Mouse (Mus musculus): ENCODE data around the gene Cln3. TPM values are rescaled to one million over a fixed set of nuclear protein-coding genes. Genes with fewer than 3 reads are reported as not detected.

Cln3 gene
- total RNA-seq (2021), result 10 to 100 TPM; 24.4 to 30.8 TPM
- long read RNA-seq, experiment 1, partial matches to known transcripts, result 2 of 11 reads
- long read RNA-seq, experiment 1, other reads (novel, unspliced or antisense), result 7 of 11 reads
- long read RNA-seq, experiment 2, partial matches to known transcripts, result 2 of 13 reads
- long read RNA-seq, experiment 2, other reads (novel, unspliced or antisense), result 7 of 13 reads

- Histone ChIP-seq H3K4me3 (no peak within 1 kb of the TSS), H3K27ac (no peak within 1 kb of the TSS)
- no peak for TF ChIP-seq CTCF (IDR thresholded peaks at IDR 0.05)
- intact Hi-C loops (cut with DNase I), result loop anchor here (2.0 kb wide), 1 partner anchor 51 kb away; no protein-coding TSS in a partner anchor
- no peak for DNase-seq (ENCODE audit: extremely low spot score in 1 of 2, low spot score in 2 of 2)
Measured at GRCm38 (mm10) chr7:126585717-126586116, at the start of gene Cln3. Cln3 (minus strand) TSS chr7:126585817.

DNA sequence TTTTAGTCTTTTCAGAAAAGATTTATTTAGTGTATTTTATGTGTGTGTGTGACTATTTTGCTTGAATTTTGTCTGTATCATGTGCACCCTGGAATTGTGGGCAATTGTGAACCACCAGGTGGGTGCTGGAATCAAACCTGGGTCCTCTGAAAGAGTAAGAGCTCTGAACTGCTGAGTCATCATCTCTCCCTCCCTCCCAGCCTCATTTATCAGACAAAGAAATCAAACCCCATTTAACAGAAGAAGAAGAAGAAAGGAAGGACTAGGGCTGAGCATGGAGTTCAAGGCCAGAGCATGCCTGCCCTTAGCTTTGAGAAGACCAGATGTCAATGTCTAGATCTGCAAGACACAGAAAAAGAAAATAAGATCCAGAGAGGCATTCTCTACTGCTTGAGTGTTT, 49.8 kb upstream of the Cln3 start:
- intact Hi-C loops (cut with DNase I), result no loop called here
- no peak for DNase-seq (ENCODE audit: extremely low spot score in 1 of 2, low spot score in 2 of 2)
- Histone ChIP-seq H3K4me3 (no peak overlapping the region), H3K27ac (no peak overlapping the region)
- TF ChIP-seq CTCF (IDR thresholded peaks at IDR 0.05), result no peak

GRCm38 (mm10) chr7:126632478-126632877, 46.9 kb upstream of the Cln3 start:
- TF ChIP-seq CTCF (IDR thresholded peaks at IDR 0.05), result no peak
- H3K4me3 ChIP-seq, result no peak overlapping the region
- no peak overlapping the region for H3K27ac ChIP-seq
- no peak for DNase-seq (ENCODE audit: extremely low spot score in 1 of 2, low spot score in 2 of 2)
- intact Hi-C loops (cut with DNase I), result no loop called here

DNA sequence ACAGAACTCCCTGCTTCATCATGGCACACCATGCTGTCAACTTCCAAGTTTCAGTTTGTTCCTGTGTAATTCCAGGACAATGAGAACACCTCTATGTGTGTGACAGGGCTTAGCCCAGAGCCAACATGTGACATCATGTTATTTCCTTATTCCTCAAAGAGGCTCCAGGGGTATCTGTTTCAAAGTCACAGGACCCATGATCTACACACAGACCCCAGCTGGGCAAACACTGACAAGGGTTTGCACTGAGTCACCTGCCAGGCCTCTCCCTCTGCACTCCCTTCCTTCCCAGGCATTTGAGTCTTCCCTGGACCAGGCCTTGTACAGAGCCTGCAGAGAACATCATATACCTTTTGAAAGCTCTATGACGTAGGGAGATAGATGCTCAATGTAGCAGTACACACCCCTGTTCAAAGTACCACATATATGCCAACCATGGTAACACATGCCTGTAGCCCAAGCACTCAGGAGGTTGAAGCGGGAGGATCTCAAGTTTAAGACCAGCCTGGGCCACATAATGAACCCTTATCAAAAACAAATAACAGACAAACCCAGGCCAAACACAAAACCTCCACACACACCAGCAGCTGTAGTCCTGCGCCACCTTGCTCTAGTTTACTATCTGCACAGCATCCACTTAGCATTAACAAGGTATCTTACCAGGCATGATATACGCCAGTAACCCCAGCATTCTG, 45.4 kb upstream of the Cln3 start, which contains the start of gene Nupr1:
TSS of gene Nupr1 (minus strand) at position 38 of the 695 bp plus-strand sequence.
- no peak within 1 kb of the TSS for H3K27ac ChIP-seq
- no peak for TF ChIP-seq CTCF (IDR thresholded peaks at IDR 0.05)
- H3K4me3 ChIP-seq, result no peak within 1 kb of the TSS
- no peak for DNase-seq (ENCODE audit: extremely low spot score in 1 of 2, low spot score in 2 of 2)
- intact Hi-C loops (cut with DNase I), result no loop called here

GRCm38 (mm10) chr7:126629915-126630314, 44.3 kb upstream of the Cln3 start:
- DNase-seq (ENCODE audit: extremely low spot score in 1 of 2, low spot score in 2 of 2), result no peak
- intact Hi-C loops (cut with DNase I), result no loop called here
- Histone ChIP-seq H3K4me3 (no peak overlapping the region), H3K27ac (no peak overlapping the region)
- TF ChIP-seq CTCF (IDR thresholded peaks at IDR 0.05), result no peak

GRCm38 (mm10) chr7:126628111-126628510, 42.5 kb upstream of the Cln3 start:
- TF ChIP-seq CTCF (IDR thresholded peaks at IDR 0.05), result no peak
- intact Hi-C loops (cut with DNase I), result no loop called here
- DNase-seq (ENCODE audit: extremely low spot score in 1 of 2, low spot score in 2 of 2), result no peak
- Histone ChIP-seq H3K27ac (no peak overlapping the region), H3K4me3 (no peak overlapping the region)

DNA sequence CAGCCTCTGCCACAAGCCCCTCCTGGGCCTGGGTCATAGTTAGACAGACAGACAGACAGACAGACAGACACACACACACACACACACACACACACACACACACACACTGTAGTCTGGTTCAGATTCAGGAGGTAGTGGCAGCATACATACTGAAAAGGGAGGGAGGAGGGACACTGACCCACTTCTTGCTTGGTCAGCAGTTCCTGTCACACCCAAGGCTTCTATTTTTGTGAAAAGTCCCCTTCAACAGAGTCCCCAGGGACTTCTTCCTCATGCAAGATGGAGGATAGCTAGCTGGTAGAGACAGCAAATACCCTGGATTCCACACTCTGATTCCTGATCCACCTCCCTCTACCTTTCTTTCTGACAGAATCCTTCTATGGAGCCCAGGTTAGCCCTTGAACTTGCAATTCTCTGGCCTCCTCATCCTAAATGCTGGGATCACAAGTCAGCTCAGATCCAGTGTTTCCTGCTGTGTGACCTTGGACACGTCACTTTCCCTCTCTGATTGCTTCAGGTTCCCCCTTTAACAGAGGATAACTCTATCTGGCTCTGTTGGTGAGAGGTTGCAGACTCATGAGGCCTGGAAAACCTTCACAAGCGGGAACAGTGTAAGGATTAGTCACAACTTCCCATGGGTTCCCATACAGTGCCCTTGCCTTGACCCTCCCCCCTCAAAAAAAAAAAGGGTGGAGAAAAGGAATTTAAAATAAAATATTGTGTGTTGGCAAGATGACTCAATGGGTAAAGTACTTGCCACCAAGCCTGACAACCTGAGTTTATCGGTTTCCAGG, 40.4 kb upstream of the Cln3 start:
- DNase-seq (ENCODE audit: extremely low spot score in 1 of 2, low spot score in 2 of 2), result no peak
- no peak overlapping the region for H3K27ac ChIP-seq
- TF ChIP-seq CTCF (IDR thresholded peaks at IDR 0.05), result no peak
- intact Hi-C loops (cut with DNase I), result no loop called here
- no peak overlapping the region for H3K4me3 ChIP-seq

GRCm38 (mm10) chr7:126625369-126625768, 39.8 kb upstream of the Cln3 start:
- TF ChIP-seq CTCF (IDR thresholded peaks at IDR 0.05), result no peak
- peak overlapping the region; percentile 44 for H3K27ac ChIP-seq
- H3K4me3 ChIP-seq, result no peak overlapping the region; the same call in 1 of the 2 replicates
- peak; percentile 28 to 29 for DNase-seq (ENCODE audit: extremely low spot score in 1 of 2, low spot score in 2 of 2)
- intact Hi-C loops (cut with DNase I), result no loop called here

DNA sequence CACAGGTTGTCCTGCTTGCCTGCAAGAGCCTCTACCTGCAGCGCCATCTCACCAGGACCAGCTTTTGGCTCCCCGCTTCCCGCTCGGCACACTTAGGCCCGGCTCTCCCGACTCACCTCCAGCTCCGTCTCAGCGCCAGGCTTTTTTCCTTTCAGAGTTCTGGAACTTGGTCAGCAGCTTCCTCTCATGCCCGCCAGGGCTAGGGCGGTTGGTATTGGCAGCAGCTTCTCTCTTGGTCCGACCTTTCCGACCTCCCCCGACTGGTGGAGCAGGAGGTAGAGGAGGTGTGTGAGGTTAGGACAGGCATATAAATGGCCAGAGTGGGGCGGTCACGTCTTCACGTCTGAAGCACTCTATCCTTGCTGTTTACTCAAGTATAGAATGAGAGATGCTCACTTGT, 39.2 kb upstream of the Cln3 start:
- intact Hi-C loops (cut with DNase I), result no loop called here
- H3K27ac ChIP-seq, result peak overlapping the region; percentile 44
- no peak for DNase-seq (ENCODE audit: extremely low spot score in 1 of 2, low spot score in 2 of 2)
- TF ChIP-seq CTCF (IDR thresholded peaks at IDR 0.05), result no peak
- peak overlapping the region; percentile 7; the same call in 1 of the 2 replicates for H3K4me3 ChIP-seq

- intact Hi-C loops (cut with DNase I), result no loop called here
- no peak for TF ChIP-seq CTCF (IDR thresholded peaks at IDR 0.05)
- H3K27ac ChIP-seq, result no peak overlapping the region
- no peak for DNase-seq (ENCODE audit: extremely low spot score in 1 of 2, low spot score in 2 of 2)
- H3K4me3 ChIP-seq, result no peak overlapping the region
Measured at GRCm38 (mm10) chr7:126623381-126623780, 37.8 kb upstream of the Cln3 start.

- H3K27ac ChIP-seq, result no peak overlapping the region
- no peak for DNase-seq (ENCODE audit: extremely low spot score in 1 of 2, low spot score in 2 of 2)
- H3K4me3 ChIP-seq, result no peak overlapping the region
- TF ChIP-seq CTCF (IDR thresholded peaks at IDR 0.05), result no peak
- intact Hi-C loops (cut with DNase I), result no loop called here
Measured at GRCm38 (mm10) chr7:126621452-126622359, 36.1 kb upstream of the Cln3 start.

Measured in left cerebral cortex, adult 2 months (tissue).